Mouse (Mus musculus): ENCODE measurements around the gene Slc25a39.

DNA sequence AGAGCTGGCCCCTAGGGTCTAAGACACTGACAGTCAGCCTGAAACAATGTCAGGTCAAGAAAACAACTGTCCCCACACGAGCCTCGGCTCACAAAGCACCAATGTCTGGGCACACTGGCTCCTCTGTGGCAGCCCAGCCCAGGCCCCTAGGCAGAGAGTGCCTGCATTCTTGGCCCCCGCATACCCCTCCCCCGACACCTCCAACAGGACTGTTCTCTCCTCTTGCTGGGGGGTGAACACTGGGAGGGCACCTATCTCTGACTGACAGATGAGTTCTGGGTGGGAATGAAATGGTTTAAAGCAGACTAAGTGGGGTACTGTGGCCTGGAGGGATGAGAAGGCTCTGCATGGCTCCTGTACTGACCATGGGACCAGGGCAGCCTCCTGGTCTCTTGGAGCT is 42.0 kb downstream of the Slc25a39 start:
- TF ChIP-seq CTCF (IDR thresholded peaks at IDR 0.05; ENCODE audit: low read depth) (no peak), EP300 (optimal IDR thresholded peaks at IDR 0.05) (no peak)
